Mouse (Mus musculus): ENCODE data around the gene Trmu. TPM values are rescaled to one million over a fixed set of nuclear protein-coding genes. Genes with fewer than 3 reads are reported as not detected.

The Trmu gene
- polyA plus RNA-seq, 1 experiment from 2014 or later: 36.2 TPM

DNA sequence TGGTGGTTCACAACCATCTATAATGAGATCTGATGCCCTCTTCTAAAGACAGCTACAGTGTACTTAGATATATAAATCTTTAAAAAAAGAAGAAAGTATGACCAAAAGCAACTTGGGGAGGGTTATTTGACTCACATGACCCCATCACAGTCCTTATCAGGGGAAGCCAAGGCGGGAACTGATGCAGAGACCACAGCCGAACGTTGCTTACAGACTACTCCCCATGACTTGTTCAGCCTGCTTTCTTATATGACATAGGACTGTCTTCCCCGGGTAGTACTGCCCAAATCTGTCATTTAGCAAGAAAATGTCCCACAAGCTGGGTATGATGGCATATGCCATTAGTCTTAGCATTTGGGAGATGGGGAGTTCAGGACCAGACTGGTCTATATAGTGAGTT lies 10.1 kb downstream of the Trmu start:
- ATAC-seq (ENCODE audit: low FRiP score, low TSS enrichment): no peak
- no peaks in the 10 kb centered on the region for H3K27me3 ChIP-seq (ENCODE audit: control insufficient read depth, insufficient read depth, low read length)
- no peak overlapping the region for H3K27ac ChIP-seq (replicated peaks; ENCODE audit: low read depth, low read length)
- H3K4me1 ChIP-seq (ENCODE audit: control insufficient read depth, insufficient read depth, low read length): no peaks in the 10 kb centered on the region
- H3K9me3 ChIP-seq (ENCODE audit: control insufficient read depth, low read length): no peaks in the 10 kb centered on the region
- WGBS: 91% methylated on average over 4 of the region's 4 CpGs
- no peak overlapping the region for H3K4me2 ChIP-seq (ENCODE audit: low read length)
- H3K4me3 ChIP-seq (replicated peaks; ENCODE audit: low read depth, low read length): no peak overlapping the region
- peaks cover 77% of the 10 kb centered on the region for H3K36me3 ChIP-seq (ENCODE audit: control insufficient read depth, insufficient read depth, low read length)
- no peak for DNase-seq
- H3K9ac ChIP-seq (replicated peaks; ENCODE audit: low read length): no peak overlapping the region

DNA sequence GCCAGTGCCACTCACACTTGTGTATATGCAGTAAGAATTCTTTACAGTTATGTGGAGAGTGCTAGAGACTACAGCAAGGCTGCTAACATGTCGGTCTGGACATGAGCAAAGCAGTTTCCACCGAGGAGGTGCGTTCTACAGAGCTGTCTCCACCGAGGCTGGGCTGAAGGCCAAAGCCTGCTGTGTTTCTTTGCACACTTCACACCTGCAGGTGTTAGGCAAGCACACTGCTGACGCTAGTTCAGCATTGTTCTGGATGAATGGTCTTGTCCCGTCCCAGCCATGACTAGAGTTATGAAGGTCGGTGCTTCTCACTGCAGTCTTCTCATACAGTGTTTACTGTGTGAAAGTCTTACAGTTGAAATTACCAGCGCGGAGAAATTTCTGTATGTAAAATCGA lies 12.9 kb downstream of the Trmu start:
- Histone ChIP-seq H3K36me3 (ENCODE audit: control insufficient read depth, insufficient read depth, low read length) (peaks cover 73% of the 10 kb centered on the region), H3K4me1 (ENCODE audit: control insufficient read depth, insufficient read depth, low read length) (no peaks in the 10 kb centered on the region), H3K9me3 (ENCODE audit: control insufficient read depth, low read length) (no peaks in the 10 kb centered on the region), H3K27me3 (ENCODE audit: control insufficient read depth, insufficient read depth, low read length) (no peaks in the 10 kb centered on the region), H3K4me2 (ENCODE audit: low read length) (no peak overlapping the region), H3K4me3 (replicated peaks; ENCODE audit: low read depth, low read length) (no peak overlapping the region), H3K27ac (replicated peaks; ENCODE audit: low read depth, low read length) (0 out of 2 replicates have a peak overlapping the region, but pooled peaks have one; percentile 20), H3K9ac (replicated peaks; ENCODE audit: low read length) (no peak overlapping the region)
- DNase-seq (no peak), ATAC-seq (ENCODE audit: low FRiP score, low TSS enrichment) (no peak)
- WGBS: 68% methylated on average over 10 of the region's 10 CpGs

- Histone ChIP-seq H3K9me3 (ENCODE audit: control insufficient read depth, low read length) (no peaks in the 10 kb centered on the region), H3K36me3 (ENCODE audit: control insufficient read depth, insufficient read depth, low read length) (peaks cover 79% of the 10 kb centered on the region), H3K4me1 (ENCODE audit: control insufficient read depth, insufficient read depth, low read length) (no peaks in the 10 kb centered on the region), H3K27ac (replicated peaks; ENCODE audit: low read depth, low read length) (peak overlapping the region; percentile 45), H3K4me3 (replicated peaks; ENCODE audit: low read depth, low read length) (no peak overlapping the region), H3K4me2 (ENCODE audit: low read length) (no peak overlapping the region), H3K9ac (replicated peaks; ENCODE audit: low read length) (no peak overlapping the region), H3K27me3 (ENCODE audit: control insufficient read depth, insufficient read depth, low read length) (no peaks in the 10 kb centered on the region)
- peak; percentile 51 for DNase-seq
- peak; percentile 73 for ATAC-seq (ENCODE audit: low FRiP score, low TSS enrichment)
- 60% methylated on average over 13 of the region's 13 CpGs for WGBS
These were observed 13.5 kb downstream of the Trmu start for GRCm38 (mm10) chr15:85892498-85893118.

GRCm38 (mm10) chr15:85893871-85894270 lies 14.8 kb downstream of the Trmu start:
- H3K36me3 ChIP-seq (ENCODE audit: control insufficient read depth, insufficient read depth, low read length): peaks cover 81% of the 10 kb centered on the region
- no peak overlapping the region for H3K27ac ChIP-seq (replicated peaks; ENCODE audit: low read depth, low read length)
- no peaks in the 10 kb centered on the region for H3K27me3 ChIP-seq (ENCODE audit: control insufficient read depth, insufficient read depth, low read length)
- DNase-seq: no peak
- no peak overlapping the region for H3K4me2 ChIP-seq (ENCODE audit: low read length)
- WGBS: 90% methylated on average over 7 of the region's 7 CpGs
- no peak for ATAC-seq (ENCODE audit: low FRiP score, low TSS enrichment)
- H3K4me3 ChIP-seq (replicated peaks; ENCODE audit: low read depth, low read length): no peak overlapping the region
- H3K9me3 ChIP-seq (ENCODE audit: control insufficient read depth, low read length): no peaks in the 10 kb centered on the region
- no peaks in the 10 kb centered on the region for H3K4me1 ChIP-seq (ENCODE audit: control insufficient read depth, insufficient read depth, low read length)
- H3K9ac ChIP-seq (replicated peaks; ENCODE audit: low read length): no peak overlapping the region

DNA sequence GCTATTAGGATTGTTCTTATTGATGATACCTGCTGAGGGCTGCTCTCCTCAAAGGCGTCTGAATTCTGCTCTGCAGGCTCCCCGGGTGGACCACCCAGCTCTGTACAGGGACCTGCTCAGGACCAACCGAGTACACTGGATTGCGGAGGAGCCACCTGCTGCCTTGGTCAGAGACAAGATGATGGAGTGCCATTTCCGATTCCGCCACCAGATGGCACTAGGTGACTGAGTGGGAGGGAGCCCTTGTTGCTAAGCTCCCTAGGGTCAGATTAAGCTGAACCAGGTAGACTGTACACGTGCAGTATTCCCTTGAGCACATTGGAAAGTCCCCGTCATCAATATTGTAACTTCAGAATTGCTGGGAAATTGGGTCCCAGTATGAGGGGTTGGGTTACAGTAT lies 17.2 kb downstream of the Trmu start:
- DNase-seq (peak; percentile 91), ATAC-seq (ENCODE audit: low FRiP score, low TSS enrichment) (0 out of 2 replicates have a peak, but pooled peaks have one; percentile 25)
- no peaks in the 10 kb centered on the region for H3K9me3 ChIP-seq (ENCODE audit: control insufficient read depth, low read length)
- no peaks in the 10 kb centered on the region for H3K27me3 ChIP-seq (ENCODE audit: control insufficient read depth, insufficient read depth, low read length)
- no peaks in the 10 kb centered on the region for H3K4me1 ChIP-seq (ENCODE audit: control insufficient read depth, insufficient read depth, low read length)
- no peak overlapping the region for H3K4me3 ChIP-seq (replicated peaks; ENCODE audit: low read depth, low read length)
- no peak overlapping the region for H3K4me2 ChIP-seq (ENCODE audit: low read length)
- WGBS: 14% methylated on average over 8 of the region's 8 CpGs
- H3K36me3 ChIP-seq (ENCODE audit: control insufficient read depth, insufficient read depth, low read length): peaks cover 77% of the 10 kb centered on the region
- H3K9ac ChIP-seq (replicated peaks; ENCODE audit: low read length): no peak overlapping the region
- H3K27ac ChIP-seq (replicated peaks; ENCODE audit: low read depth, low read length): no peak overlapping the region

GRCm38 (mm10) chr15:85897113-85897512 lies 18.0 kb downstream of the Trmu start:
- WGBS: 86% methylated on average over 10 of the region's 10 CpGs
- H3K27me3 ChIP-seq (ENCODE audit: control insufficient read depth, insufficient read depth, low read length): no peaks in the 10 kb centered on the region
- no peak for ATAC-seq (ENCODE audit: low FRiP score, low TSS enrichment)
- no peak for DNase-seq
- H3K4me2 ChIP-seq (ENCODE audit: low read length): no peak overlapping the region
- H3K36me3 ChIP-seq (ENCODE audit: control insufficient read depth, insufficient read depth, low read length): peaks cover 69% of the 10 kb centered on the region
- H3K9ac ChIP-seq (replicated peaks; ENCODE audit: low read length): no peak overlapping the region
- no peak overlapping the region for H3K27ac ChIP-seq (replicated peaks; ENCODE audit: low read depth, low read length)
- H3K4me3 ChIP-seq (replicated peaks; ENCODE audit: low read depth, low read length): no peak overlapping the region
- H3K4me1 ChIP-seq (ENCODE audit: control insufficient read depth, insufficient read depth, low read length): no peaks in the 10 kb centered on the region
- no peaks in the 10 kb centered on the region for H3K9me3 ChIP-seq (ENCODE audit: control insufficient read depth, low read length)

- no peak for DNase-seq
- no peaks in the 10 kb centered on the region for H3K9me3 ChIP-seq (ENCODE audit: control insufficient read depth, low read length)
- H3K36me3 ChIP-seq (ENCODE audit: control insufficient read depth, insufficient read depth, low read length): peaks cover 46% of the 10 kb centered on the region
- no peaks in the 10 kb centered on the region for H3K27me3 ChIP-seq (ENCODE audit: control insufficient read depth, insufficient read depth, low read length)
- no peak for ATAC-seq (ENCODE audit: low FRiP score, low TSS enrichment)
- no peaks in the 10 kb centered on the region for H3K4me1 ChIP-seq (ENCODE audit: control insufficient read depth, insufficient read depth, low read length)
- H3K4me3 ChIP-seq (replicated peaks; ENCODE audit: low read depth, low read length): no peak overlapping the region
- no peak overlapping the region for H3K27ac ChIP-seq (replicated peaks; ENCODE audit: low read depth, low read length)
- no peak overlapping the region for H3K9ac ChIP-seq (replicated peaks; ENCODE audit: low read length)
- WGBS: 68% methylated on average over 6 of the region's 6 CpGs
- no peak overlapping the region for H3K4me2 ChIP-seq (ENCODE audit: low read length)
These were observed 20.3 kb downstream of the Trmu start for GRCm38 (mm10) chr15:85899396-85899795.

GRCm38 (mm10) chr15:85900318-85900717 lies 21.2 kb downstream of the Trmu start:
- H3K36me3 ChIP-seq (ENCODE audit: control insufficient read depth, insufficient read depth, low read length): peaks cover 37% of the 10 kb centered on the region
- H3K4me1 ChIP-seq (ENCODE audit: control insufficient read depth, insufficient read depth, low read length): no peaks in the 10 kb centered on the region
- H3K9me3 ChIP-seq (ENCODE audit: control insufficient read depth, low read length): no peaks in the 10 kb centered on the region
- WGBS: 87% methylated on average over 8 of the region's 8 CpGs
- no peak overlapping the region for H3K4me2 ChIP-seq (ENCODE audit: low read length)
- no peak overlapping the region for H3K9ac ChIP-seq (replicated peaks; ENCODE audit: low read length)
- no peak overlapping the region for H3K27ac ChIP-seq (replicated peaks; ENCODE audit: low read depth, low read length)
- H3K4me3 ChIP-seq (replicated peaks; ENCODE audit: low read depth, low read length): no peak overlapping the region
- DNase-seq: no peak
- no peaks in the 10 kb centered on the region for H3K27me3 ChIP-seq (ENCODE audit: control insufficient read depth, insufficient read depth, low read length)
- ATAC-seq (ENCODE audit: low FRiP score, low TSS enrichment): no peak

- DNase-seq (no peak), ATAC-seq (ENCODE audit: low FRiP score, low TSS enrichment) (no peak)
- H3K9ac ChIP-seq (replicated peaks; ENCODE audit: low read length): no peak overlapping the region
- H3K36me3 ChIP-seq (ENCODE audit: control insufficient read depth, insufficient read depth, low read length): peaks cover 34% of the 10 kb centered on the region
- H3K27me3 ChIP-seq (ENCODE audit: control insufficient read depth, insufficient read depth, low read length): no peaks in the 10 kb centered on the region
- 87% methylated on average over 12 of the region's 12 CpGs for WGBS
- H3K9me3 ChIP-seq (ENCODE audit: control insufficient read depth, low read length): no peaks in the 10 kb centered on the region
- no peaks in the 10 kb centered on the region for H3K4me1 ChIP-seq (ENCODE audit: control insufficient read depth, insufficient read depth, low read length)
- H3K4me3 ChIP-seq (replicated peaks; ENCODE audit: low read depth, low read length): no peak overlapping the region
- H3K27ac ChIP-seq (replicated peaks; ENCODE audit: low read depth, low read length): no peak overlapping the region
- no peak overlapping the region for H3K4me2 ChIP-seq (ENCODE audit: low read length)
These were observed 21.7 kb downstream of the Trmu start for GRCm38 (mm10) chr15:85900801-85901200.
